ENCODE assay signal across 18 mouse cellular contexts in genomic region chr14:106259396-106260108, GRCm38 (mm10).
A peak's percentile ranks its signal among the peaks of the same experiment; 100 is the strongest.
DNase-seq lines count a peak whose midpoint lies in the region; ATAC-seq lines count a peak whose summit lies in the region.
"Had no signal": no experiment of that assay in that cellular context is flagged by ENCODE, and none has a peak within 500 bp of the region (broad histone marks: within the 10 kb centered on the region; RNA-seq: fewer than 3 reads in every experiment).

No protein-coding gene starts in this region.

- peak; percentile 39 for DNase-seq in embryonic facial prominence, embryonic 14.5 days (ENCODE audit: low spot score)
- DNase-seq in embryonic facial prominence, embryonic 10.5 days (ENCODE audit: low spot score): no peak
- DNase-seq in left cerebral cortex, adult 11 months (ENCODE audit: low spot score): peak; percentile 1
- DNase-seq in left cerebral cortex, postnatal 10 days (ENCODE audit: extremely low spot score in 1 of 2, low spot score in 2 of 2): no peak
- peak; percentile 12 for DNase-seq in 416B (ENCODE audit: low read depth)
- DNase-seq in hindlimb bud, embryonic 11.5 days (ENCODE audit: extremely low spot score, low read depth, low spot score): peak; percentile 62
- no peak for DNase-seq in heart, postnatal 4 days
- DNase-seq in urinary bladder, postnatal 10 days (ENCODE audit: low spot score): no peak
- DNase-seq: adrenal gland, adult 2 months; cerebellum, adult 18-20 months; gastrocnemius, postnatal 10 days; kidney, postnatal 25 days; thymus, postnatal 36 days had no signal

- 34% methylated on average over 4 of the region's 4 CpGs for WGBS in embryonic facial prominence, embryonic 14.5 days
- 68% methylated on average over 4 of the region's 4 CpGs for WGBS in embryonic facial prominence, embryonic 10.5 days

- H3K4me3 ChIP-seq in embryonic facial prominence, embryonic 14.5 days (ENCODE audit: low read depth, low read length): no peak overlapping the region
- no peak overlapping the region for H3K4me3 ChIP-seq in embryonic facial prominence, embryonic 10.5 days
- H3K4me3 ChIP-seq: embryonic facial prominence, embryonic 15.5 days; forebrain, embryonic 10.5 days; midbrain, embryonic 13.5 days; neural tube, embryonic 15.5 days had no signal

- H3K9me3 ChIP-seq in embryonic facial prominence, embryonic 14.5 days (ENCODE audit: control insufficient read depth, low read length): peaks cover 5% of the 10 kb centered on the region; the same call in 1 of the 2 replicates
- H3K9me3 ChIP-seq in embryonic facial prominence, embryonic 10.5 days: 0 out of 2 replicates have a peak, but pooled peaks cover 4% of the 10 kb centered on the region
- H3K9me3 ChIP-seq: embryonic facial prominence, embryonic 15.5 days; forebrain, embryonic 10.5 days; neural tube, embryonic 15.5 days had no signal

- H3K36me3 ChIP-seq in embryonic facial prominence, embryonic 14.5 days (ENCODE audit: control insufficient read depth, insufficient read depth, low read length): no peaks in the 10 kb centered on the region
- no peaks in the 10 kb centered on the region for H3K36me3 ChIP-seq in embryonic facial prominence, embryonic 10.5 days (replicated peaks)
- H3K36me3 ChIP-seq: embryonic facial prominence, embryonic 15.5 days; forebrain, embryonic 10.5 days; midbrain, embryonic 13.5 days; neural tube, embryonic 15.5 days had no signal

- no peak overlapping the region for H3K9ac ChIP-seq in embryonic facial prominence, embryonic 14.5 days (ENCODE audit: low read depth, low read length)
- H3K9ac ChIP-seq: embryonic facial prominence, embryonic 15.5 days; liver, embryonic 14.5 days; midbrain, embryonic 13.5 days; neural tube, embryonic 15.5 days had no signal

- ATAC-seq in embryonic facial prominence, embryonic 14.5 days (ENCODE audit: low read depth): no peak
- ATAC-seq: midbrain, embryonic 13.5 days had no signal

- no peak overlapping the region for H3K4me2 ChIP-seq in embryonic facial prominence, embryonic 14.5 days (ENCODE audit: low read depth, low read length)
- H3K4me2 ChIP-seq: embryonic facial prominence, embryonic 15.5 days; midbrain, embryonic 13.5 days; neural tube, embryonic 15.5 days had no signal

- no peaks in the 10 kb centered on the region for H3K27me3 ChIP-seq in embryonic facial prominence, embryonic 14.5 days (replicated peaks; ENCODE audit: control insufficient read depth, insufficient read depth, low read length)
- H3K27me3 ChIP-seq in embryonic facial prominence, embryonic 10.5 days (replicated peaks; ENCODE audit: low read depth, poor library complexity, severe bottlenecking): no peaks in the 10 kb centered on the region
- H3K27me3 ChIP-seq: embryonic facial prominence, embryonic 15.5 days; midbrain, embryonic 13.5 days; neural tube, embryonic 15.5 days had no signal

- intact Hi-C loops in left cerebral cortex, postnatal 10 days (cut with DNase I): no loop called here

- H3K4me1 ChIP-seq in embryonic facial prominence, embryonic 14.5 days (ENCODE audit: control insufficient read depth, insufficient read depth, low read length): no peaks in the 10 kb centered on the region
- H3K4me1 ChIP-seq in embryonic facial prominence, embryonic 10.5 days: no peaks in the 10 kb centered on the region
- H3K4me1 ChIP-seq: embryonic facial prominence, embryonic 15.5 days; forebrain, embryonic 10.5 days; midbrain, embryonic 13.5 days; neural tube, embryonic 15.5 days had no signal

- no peak overlapping the region for H3K27ac ChIP-seq in embryonic facial prominence, embryonic 14.5 days (replicated peaks; ENCODE audit: low read depth, low read length)
- no peak overlapping the region for H3K27ac ChIP-seq in embryonic facial prominence, embryonic 10.5 days (replicated peaks)
- H3K27ac ChIP-seq: embryonic facial prominence, embryonic 15.5 days; forebrain, embryonic 10.5 days; liver, embryonic 14.5 days; midbrain, embryonic 13.5 days; neural tube, embryonic 15.5 days had no signal

Comparison
In these comparisons a context has a peak if more than half of its experiments do, and no peak if none do; other contexts are left out.
1. DNase-seq: peak in embryonic facial prominence, embryonic 14.5 days (single experiment), left cerebral cortex, adult 11 months (single experiment), 416B (single experiment) and hindlimb bud, embryonic 11.5 days (single experiment); none in embryonic facial prominence, embryonic 10.5 days (single experiment), left cerebral cortex, postnatal 10 days (0 of 2), heart, postnatal 4 days (single experiment) and urinary bladder, postnatal 10 days (single experiment).